Mouse (Mus musculus) G1E-ER4 (cell line): Measurements from ENCODE around the gene Tox3. TPM values are rescaled to one million over a fixed set of nuclear protein-coding genes. Genes with fewer than 3 reads are reported as not detected.

Source experiments
- GATA1 ChIP-seq: IDR thresholded peaks from one replicate; pipeline ENCODE4 v1.8.0; 2012; ENCODE audit warnings: low read length, inconsistent platforms
- polyA plus RNA-seq: library from polyadenylated mRNA; stranded (reverse); fragments of >175 nt; gene quantifications from 2 replicates; pipeline ENCODE4 v1.2.3, GENCODE M21; 2012

Gene Tox3
- polyA plus RNA-seq, 1 experiment, result not detected

GRCm38 (mm10) chr8:90273182-90273581, 75.0 kb downstream of the Tox3 start:
- no peak for TF ChIP-seq GATA1

GRCm38 (mm10) chr8:90271920-90272319, 76.2 kb downstream of the Tox3 start:
- no peak for TF ChIP-seq GATA1

- no peak for TF ChIP-seq GATA1
Observed at GRCm38 (mm10) chr8:90267698-90268256, 80.4 kb downstream of the Tox3 start.

DNA sequence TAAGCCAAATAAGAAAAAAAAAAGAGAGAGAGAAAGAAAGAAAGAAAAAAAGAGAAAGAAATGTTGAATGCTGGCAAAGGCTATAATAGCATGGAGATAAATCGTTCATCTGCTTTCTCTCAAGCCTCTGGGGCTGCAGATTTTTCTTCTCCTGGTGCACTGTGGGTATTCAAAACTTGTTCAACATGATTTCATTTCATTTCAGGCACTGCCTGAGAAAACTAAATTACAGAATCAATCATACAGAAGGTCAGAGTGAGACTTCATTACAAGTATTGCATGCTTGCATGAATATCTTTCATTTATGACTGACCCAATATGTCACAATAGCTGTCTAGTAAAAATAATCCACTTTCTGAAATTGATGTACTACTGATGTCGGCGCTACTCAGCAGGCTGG, 81.2 kb downstream of the Tox3 start:
- TF ChIP-seq GATA1, result no peak

GRCm38 (mm10) chr8:90266239-90266638, 81.9 kb downstream of the Tox3 start:
- TF ChIP-seq GATA1, result no peak

DNA sequence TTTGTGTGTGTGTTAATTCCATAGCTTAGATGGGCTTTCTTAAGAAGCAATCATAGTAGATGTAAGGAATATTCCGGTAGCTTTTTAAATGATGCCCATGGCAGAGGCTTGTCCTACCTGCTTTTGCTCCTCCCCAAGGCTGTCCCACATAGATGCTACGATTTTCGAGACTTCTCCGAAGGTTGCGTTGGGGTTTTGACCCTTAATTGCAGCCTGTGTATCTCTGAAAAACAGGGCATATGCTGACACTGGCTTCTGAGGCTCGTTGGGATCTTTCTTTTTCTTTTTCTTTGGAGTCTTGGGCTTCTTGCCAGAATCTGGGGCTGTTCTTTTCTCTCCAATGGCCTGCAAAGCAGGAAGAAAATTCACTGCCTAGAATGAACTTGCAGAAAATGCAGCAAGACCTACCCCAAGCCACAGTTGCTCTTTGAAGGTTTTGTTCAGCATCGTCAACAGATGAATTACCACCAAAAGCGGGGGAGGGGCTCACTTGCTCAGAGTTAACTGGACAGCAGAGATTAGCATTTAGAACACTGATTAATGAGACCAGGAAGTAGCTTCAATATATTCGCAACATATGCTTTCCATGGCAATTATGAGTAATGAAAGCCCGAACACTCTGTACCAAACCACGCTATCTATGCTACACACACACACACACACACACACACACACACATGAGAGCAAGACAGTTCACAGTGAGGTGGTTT, 93.8 kb downstream of the Tox3 start:
- no peak for TF ChIP-seq GATA1

GRCm38 (mm10) chr8:90246357-90246756, 101.8 kb downstream of the Tox3 start:
- TF ChIP-seq GATA1, result no peak

DNA sequence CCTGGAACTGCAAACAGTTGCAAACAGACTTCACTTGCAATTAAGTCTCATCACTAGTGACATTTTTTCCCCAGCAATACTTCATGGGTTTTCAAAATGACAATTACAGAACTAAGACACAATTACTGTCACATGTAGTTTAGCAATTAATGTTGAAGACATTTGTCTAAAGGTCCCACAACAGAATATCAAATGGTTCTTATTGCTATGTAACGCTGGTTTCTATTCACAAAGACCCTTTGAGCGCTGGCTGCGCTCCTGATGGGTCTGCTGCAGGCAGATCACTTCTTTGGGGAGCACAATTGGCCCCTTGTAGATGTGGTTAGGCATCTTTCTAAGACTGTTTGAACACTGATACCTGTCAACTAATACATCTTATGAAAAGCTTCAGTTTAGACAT, 102.3 kb downstream of the Tox3 start:
- TF ChIP-seq GATA1, result no peak

DNA sequence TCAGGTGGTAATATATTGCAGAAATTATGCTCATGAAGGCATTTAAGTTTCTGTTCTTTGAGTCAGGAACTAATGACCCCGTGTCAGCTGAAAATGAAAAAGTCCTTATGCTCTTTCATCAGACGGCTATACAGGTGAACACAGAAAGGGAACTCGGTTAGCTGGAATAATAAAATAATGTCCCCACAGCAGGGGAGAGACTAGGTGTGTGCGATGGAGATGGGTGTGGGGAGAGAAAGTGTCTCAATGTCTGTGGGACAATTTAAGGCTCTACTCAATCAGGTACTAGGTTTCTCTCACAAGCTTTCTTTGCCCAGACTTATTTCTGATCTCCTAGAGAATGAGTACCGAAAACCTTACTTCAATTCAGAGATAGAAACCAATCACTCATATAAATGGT, 103.0 kb downstream of the Tox3 start:
- TF ChIP-seq GATA1, result no peak

DNA sequence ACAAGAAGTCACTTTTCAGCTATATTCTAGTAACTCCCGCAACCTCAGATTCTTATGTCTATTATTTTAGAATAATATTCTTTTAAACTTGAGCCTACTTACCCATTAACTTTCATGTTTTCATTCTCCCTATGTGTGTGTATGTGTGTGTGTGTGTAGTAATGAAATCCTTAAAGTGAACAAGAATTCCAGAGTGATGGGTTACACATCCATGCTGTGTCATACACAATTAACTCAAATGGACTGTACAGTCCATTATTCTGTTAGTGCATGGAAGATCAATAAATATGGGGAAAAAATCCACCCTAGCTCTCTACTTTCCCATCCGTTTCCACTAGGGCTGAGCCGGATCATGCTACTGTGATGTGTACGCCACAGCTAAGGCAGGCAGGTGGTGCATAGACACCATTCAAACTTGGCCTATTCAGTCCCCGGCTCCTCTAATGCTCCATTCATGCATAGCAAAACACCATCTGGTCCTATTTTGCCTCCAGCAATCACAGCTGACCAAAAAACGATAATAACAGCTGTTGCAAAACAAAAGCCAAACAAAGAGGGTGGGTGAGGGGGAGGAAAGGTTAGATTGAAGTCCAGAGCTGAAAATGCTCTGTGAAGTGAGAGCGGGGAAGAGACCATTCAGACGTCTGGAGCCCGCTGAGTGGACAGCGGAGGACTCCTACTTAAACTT, 103.5 kb downstream of the Tox3 start:
- TF ChIP-seq GATA1, result no peak

DNA sequence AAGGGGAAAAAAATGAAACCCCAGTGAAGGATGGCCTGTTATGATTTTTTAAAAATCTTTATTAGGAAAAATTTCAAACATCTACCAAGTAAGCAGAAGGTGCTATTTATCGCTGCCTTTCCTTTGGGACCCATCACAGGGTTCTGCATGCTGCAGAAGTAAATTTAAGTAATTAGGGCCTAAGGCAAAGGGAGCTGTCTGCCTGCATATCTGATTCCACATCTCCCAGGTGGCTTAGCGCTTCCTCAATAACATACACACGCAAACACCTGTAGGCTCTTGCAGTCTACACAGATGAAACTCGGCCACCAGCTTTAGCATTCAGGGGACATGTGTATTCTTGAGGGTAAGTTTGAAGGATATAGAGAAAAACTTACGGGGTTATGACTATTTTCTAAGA, 104.2 kb downstream of the Tox3 start:
- TF ChIP-seq GATA1, result no peak

DNA sequence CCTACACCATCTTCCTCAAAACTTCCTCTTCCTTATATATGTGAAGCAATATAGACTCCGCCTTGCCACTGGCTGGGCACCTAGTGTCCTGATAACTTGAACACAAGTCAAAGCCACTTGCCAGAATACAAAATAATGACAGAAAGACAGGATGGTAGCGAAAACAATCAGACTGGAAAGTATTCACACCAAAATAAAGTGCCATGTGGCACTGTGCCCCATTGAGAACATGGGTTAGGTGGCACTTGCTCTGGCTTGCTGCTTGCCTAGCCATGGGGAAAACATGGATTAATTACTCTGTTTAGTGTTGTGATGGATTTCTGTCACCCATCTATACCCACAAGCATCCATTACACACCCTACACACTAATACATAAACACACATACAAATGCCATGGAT, 105.8 kb downstream of the Tox3 start:
- no peak for TF ChIP-seq GATA1

- TF ChIP-seq GATA1, result no peak
Observed at GRCm38 (mm10) chr8:90241461-90241860, 106.7 kb downstream of the Tox3 start.

- TF ChIP-seq GATA1, result no peak
Observed at GRCm38 (mm10) chr8:90232501-90232900, 115.6 kb downstream of the Tox3 start.

DNA sequence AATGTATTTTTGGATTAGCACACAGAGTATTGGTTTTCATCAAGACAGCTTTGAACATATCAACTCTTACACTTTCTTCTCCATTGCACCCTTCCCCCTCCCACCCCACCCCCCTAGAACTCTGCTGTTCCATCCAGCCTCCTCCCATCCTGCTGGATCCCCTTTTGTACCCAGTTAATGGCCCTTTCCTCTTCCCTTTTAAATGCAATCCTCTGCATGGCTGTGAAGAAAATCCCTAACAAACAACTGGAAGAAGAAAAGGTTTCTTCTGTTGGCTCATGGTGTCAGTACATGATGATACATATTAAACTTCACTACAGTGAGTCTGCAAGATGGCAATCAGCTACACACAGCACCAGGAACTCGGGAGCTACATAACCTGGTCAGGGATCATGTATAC, 124.0 kb downstream of the Tox3 start:
- no peak for TF ChIP-seq GATA1

DNA sequence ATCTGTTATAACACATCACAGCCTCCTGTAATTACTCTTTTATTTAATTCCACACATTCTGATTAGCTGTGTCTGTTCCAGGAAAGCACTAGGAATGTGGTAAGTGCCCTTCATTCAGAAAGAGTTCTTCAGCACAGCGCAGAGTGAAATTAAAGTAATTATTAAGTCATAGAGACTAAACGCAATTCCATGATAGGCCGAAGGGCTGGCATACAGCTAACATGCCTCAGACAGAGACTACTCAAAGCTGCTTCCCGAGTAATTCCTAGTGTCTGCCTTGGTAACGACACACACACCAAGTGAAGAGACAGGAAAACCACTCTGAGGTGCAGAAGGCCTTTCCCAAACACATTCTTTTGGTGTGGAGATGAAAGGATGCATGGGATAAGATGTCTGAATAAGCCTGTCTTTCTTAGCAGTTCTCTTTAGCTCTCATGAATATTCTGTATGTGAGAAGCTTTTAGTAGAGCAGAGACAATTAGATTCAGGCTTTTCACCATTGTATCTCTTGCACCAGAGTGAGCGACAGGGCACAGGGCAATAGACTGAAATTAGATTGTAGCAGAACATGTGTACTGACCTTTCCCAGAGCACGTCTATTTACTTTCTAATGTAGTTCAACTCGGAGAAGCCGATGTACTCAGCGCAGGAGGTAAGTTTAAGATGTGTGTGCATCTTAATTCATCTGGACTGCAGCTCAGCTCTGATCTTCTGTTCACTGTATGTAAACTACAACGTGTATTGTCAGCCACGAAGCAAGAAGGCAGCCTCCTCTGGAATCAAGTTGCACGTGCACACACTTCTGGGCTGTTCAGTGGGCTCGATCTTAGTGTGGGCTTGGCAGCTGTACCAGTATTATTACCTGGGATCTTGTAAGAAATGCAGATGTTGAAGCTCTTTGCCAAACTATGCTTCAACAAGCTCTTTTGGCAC, 138.8 kb downstream of the Tox3 start:
- TF ChIP-seq GATA1, result no peak
